11 mouse cellular contexts compared by ENCODE assay signal in genomic region chr11:85733577-85733976, GRCm38 (mm10).
DNase-seq lines count a peak whose midpoint lies in the region; ATAC-seq lines count a peak whose summit lies in the region.
"Had no signal": no experiment of that assay in that cellular context is flagged by ENCODE, and none has a peak within 500 bp of the region (broad histone marks: within the 10 kb centered on the region; RNA-seq: fewer than 3 reads in every experiment).

No protein-coding gene starts in this region.

- WGBS in kidney, embryonic 16.5 days, result 66% methylated on average over 3 of the region's 3 CpGs

- H3K27ac ChIP-seq in kidney, embryonic 16.5 days (ENCODE audit: low read length), result no peak overlapping the region
- H3K27ac ChIP-seq: forebrain, embryonic 13.5 days; hindbrain, embryonic 15.5 days; limb, embryonic 15.5 days; stomach, embryonic 15.5 days had no signal

- H3K27me3 ChIP-seq in kidney, embryonic 16.5 days (ENCODE audit: insufficient read depth, low read length), result no peaks in the 10 kb centered on the region
- H3K27me3 ChIP-seq: hindbrain, embryonic 15.5 days; stomach, embryonic 15.5 days had no signal

- H3K36me3 ChIP-seq in kidney, embryonic 16.5 days (ENCODE audit: insufficient read depth, low read length), result no peaks in the 10 kb centered on the region
- H3K36me3 ChIP-seq: hindbrain, embryonic 15.5 days; limb, embryonic 15.5 days; stomach, embryonic 15.5 days had no signal

- no peak overlapping the region for H3K9ac ChIP-seq in kidney, embryonic 16.5 days (replicated peaks; ENCODE audit: low read length)
- H3K9ac ChIP-seq: forebrain, embryonic 13.5 days; hindbrain, embryonic 15.5 days; limb, embryonic 15.5 days; stomach, embryonic 15.5 days had no signal

- H3K9me3 ChIP-seq in kidney, embryonic 16.5 days (ENCODE audit: low read length), result no peaks in the 10 kb centered on the region
- H3K9me3 ChIP-seq: forebrain, embryonic 13.5 days; hindbrain, embryonic 15.5 days; limb, embryonic 15.5 days; stomach, embryonic 15.5 days had no signal

- no peak overlapping the region for H3K4me2 ChIP-seq in kidney, embryonic 16.5 days (replicated peaks; ENCODE audit: low read depth, low read length)
- H3K4me2 ChIP-seq: forebrain, embryonic 13.5 days; hindbrain, embryonic 15.5 days; limb, embryonic 15.5 days; stomach, embryonic 15.5 days had no signal

- peak; percentile 33 for DNase-seq in kidney, adult 9 months
- DNase-seq in adipocyte (ENCODE audit: low spot score), result peak; percentile 47
- DNase-seq in lung, postnatal 4 days, result peak; percentile 75 to 88
- DNase-seq in right cerebral cortex, postnatal 10 days (ENCODE audit: low spot score in 2 of 2), result no peak

- H3K4me1 ChIP-seq in kidney, embryonic 16.5 days (ENCODE audit: insufficient read depth, low read length), result peaks cover 35% of the 10 kb centered on the region
- H3K4me1 ChIP-seq: hindbrain, embryonic 15.5 days had no signal

- ATAC-seq in kidney, embryonic 16.5 days (ENCODE audit: low FRiP score, low TSS enrichment), result no peak
- ATAC-seq in erythroblast, adult 5-6 weeks (replicated peaks; ENCODE audit: low FRiP score, poor library complexity, severe bottlenecking), result peak; percentile 55; the same call in 1 of the 2 replicates
- no peak for ATAC-seq in frontal cortex, adult (ENCODE audit: low TSS enrichment)
- ATAC-seq: forebrain, embryonic 13.5 days had no signal

- no peak overlapping the region for H3K4me3 ChIP-seq in kidney, embryonic 16.5 days (ENCODE audit: low read length)
- H3K4me3 ChIP-seq: forebrain, embryonic 13.5 days; hindbrain, embryonic 15.5 days; limb, embryonic 15.5 days; stomach, embryonic 15.5 days had no signal

Comparison
In these comparisons a context has a peak if more than half of its experiments do, and no peak if none do; other contexts are left out.
1. DNase-seq: peak in kidney, adult 9 months (single experiment), adipocyte (single experiment) and lung, postnatal 4 days (2 of 2); none in right cerebral cortex, postnatal 10 days (0 of 2).